Mouse (Mus musculus) ES-E14 (cell line): ENCODE measurements around the gene Clec18a. TPM values are rescaled to one million over a fixed set of nuclear protein-coding genes. Genes with fewer than 3 reads are reported as not detected.

ENCODE experiments used
- DNase-seq: peaks from one replicate; pipeline ENCODE4 v3.0.0-alpha.2; 2013; ENCODE audit warnings: low read depth, low spot score
- H3K27ac ChIP-seq: 2 replicates; pipeline ENCODE4 v1.5.1; 2012; ENCODE audit warnings: low read depth, mild to moderate bottlenecking, low read length, moderate library complexity, mixed read lengths; ENCODE audit not compliant: poor library complexity, insufficient read depth, severe bottlenecking
- H3K36me3 ChIP-seq: 2 replicates; pipeline ENCODE4 v1.6.1; 2012; ENCODE audit warnings: mild to moderate bottlenecking, low read length, moderate library complexity, mixed read lengths; ENCODE audit not compliant: control insufficient read depth, poor library complexity, insufficient read depth, severe bottlenecking
- H3K4me1 ChIP-seq, 2 experiments: fragments of 150-350 bp in 1 of 2; sonication (generic) in 1 of 2; 2 replicates each; pipeline ENCODE4 v1.6.1; 2012; ENCODE audit warnings: low read length in 2 of 2, mild to moderate bottlenecking in 1 of 2, mixed read lengths in 1 of 2; ENCODE audit not compliant: control insufficient read depth in 2 of 2, insufficient read depth in 2 of 2, poor library complexity in 1 of 2
- H3K4me3 ChIP-seq, 2 experiments: fragments of 150-350 bp in 1 of 2; sonication (generic) in 1 of 2; 2 replicates each; pipeline ENCODE4 v1.5.1; 2012; ENCODE audit warnings: low read length in 2 of 2, low read depth in 1 of 2, mild to moderate bottlenecking in 1 of 2, mixed read lengths in 1 of 2; ENCODE audit not compliant: insufficient read depth in 1 of 2, poor library complexity in 1 of 2, severe bottlenecking in 1 of 2
- H3K9ac ChIP-seq: 2 replicates; pipeline ENCODE4 v1.6.1; 2012; ENCODE audit warnings: low read depth, mild to moderate bottlenecking, low read length, mixed read lengths; ENCODE audit not compliant: poor library complexity, insufficient read depth, severe bottlenecking
- H3K9me3 ChIP-seq: fragments of 150-350 bp; sonication (generic); 2 replicates; pipeline ENCODE4 v1.6.1; 2012; ENCODE audit warnings: low read depth, mild to moderate bottlenecking, low read length; ENCODE audit not compliant: control insufficient read depth, insufficient read depth
- CHD2 ChIP-seq: IDR thresholded peaks from 2 replicates; pipeline ENCODE4 v1.6.1; 2014; ENCODE audit warnings: mild to moderate bottlenecking, low read depth, low read length, inconsistent platforms
- HCFC1 ChIP-seq: IDR thresholded peaks from 2 replicates; pipeline ENCODE4 v1.6.1; 2012; ENCODE audit warnings: low read length, inconsistent platforms, borderline replicate concordance; ENCODE audit not compliant: insufficient read depth
- MAFK ChIP-seq: IDR thresholded peaks from 2 replicates; pipeline ENCODE4 v1.6.1; 2014; ENCODE audit warnings: mild to moderate bottlenecking, low read depth, low read length, inconsistent platforms; ENCODE audit not compliant: insufficient read depth
- ZC3H11A ChIP-seq: IDR thresholded peaks from 2 replicates; pipeline ENCODE4 v1.6.1; 2012; ENCODE audit warnings: low read depth, mild to moderate bottlenecking, inconsistent platforms, low read length, borderline replicate concordance
- ZNF384 ChIP-seq: IDR thresholded peaks from 2 replicates; pipeline ENCODE4 v1.6.1; 2012; ENCODE audit warnings: low read depth, low read length, inconsistent platforms
- in situ Hi-C, 2 experiments: fragments of 600-800 bp; cut with MboI; formaldehyde crosslinking; loops; one replicate each; pipeline ENCODE4 v1.15.1; 2025; ENCODE audit warnings: low sequenced_read_pairs in 2 of 2, inconsistent platforms in 1 of 2; ENCODE audit not compliant: unreplicated experiment in 2 of 2
- total RNA-seq: library from RNA; depleted of rRNA; stranded (reverse); fragments of 300-350 nt; gene quantifications from 2 replicates; pipeline ENCODE4 v1.2.3, GENCODE M21; 2012

The Clec18a gene
- total RNA-seq, 1 experiment, result 0.22 TPM

DNA sequence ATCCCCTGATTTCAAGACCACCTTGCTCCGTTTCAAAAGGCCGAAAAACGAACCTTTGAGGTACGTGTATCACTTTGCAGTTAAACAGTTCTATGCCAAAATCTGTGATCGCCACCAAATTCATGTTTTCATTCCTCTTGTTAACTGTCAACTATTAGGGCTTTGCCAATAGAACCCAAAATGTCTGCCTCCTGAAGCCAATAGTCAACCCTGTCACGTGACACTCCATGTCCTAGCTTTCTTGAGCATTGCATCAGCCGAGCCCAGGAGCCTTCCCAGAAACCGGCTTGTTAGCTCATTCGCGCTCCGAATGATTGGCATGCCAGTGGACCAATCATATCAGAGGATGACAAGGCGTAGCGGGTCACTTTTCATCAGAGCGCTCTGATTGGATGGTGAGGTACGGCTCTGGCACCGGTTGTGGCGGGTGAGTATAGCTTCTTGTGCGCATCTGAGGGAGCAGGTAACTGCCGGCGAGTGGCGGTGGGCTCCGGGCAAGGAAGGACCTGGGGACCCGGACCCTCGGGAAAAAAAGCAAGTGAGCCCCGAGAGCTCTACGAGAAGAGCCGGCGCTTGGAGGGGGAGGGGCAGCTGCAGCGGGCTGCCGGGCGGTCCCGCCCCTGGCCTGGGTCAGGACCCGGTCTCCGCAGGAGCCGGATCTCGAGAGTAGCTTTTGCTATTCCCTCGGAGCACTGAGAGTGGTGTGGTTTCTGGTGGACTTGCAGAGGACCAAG, 58.6 kb downstream of the Clec18a start:
- DNase-seq, result peak; percentile 100
- H3K36me3 ChIP-seq, result peaks cover 20% of the 10 kb centered on the region
- H3K9me3 ChIP-seq, result no peaks in the 10 kb centered on the region
- peak overlapping the region; percentile 84 for H3K9ac ChIP-seq
- peak overlapping the region; percentile 74 for H3K27ac ChIP-seq
- in situ Hi-C loops, result no loop called here
- TF ChIP-seq ZNF384, result no peak
- peak; percentile 97 for TF ChIP-seq CHD2
- peak; percentile 57; the same call in 1 of the 2 replicates for TF ChIP-seq HCFC1
- no peak for TF ChIP-seq MAFK
- no peak for TF ChIP-seq ZC3H11A
- H3K4me1 ChIP-seq, result peaks cover 3 to 6% of the 10 kb centered on the region in 2 experiments
- H3K4me3 ChIP-seq, result peak overlapping the region; percentile 66 to 83

- no peak for DNase-seq
- in situ Hi-C loops, result no loop called here
- Histone ChIP-seq H3K36me3 (peaks cover 16% of the 10 kb centered on the region), H3K9ac (peak within 1 kb of the TSS; percentile 84), H3K9me3 (no peaks in the 10 kb centered on the region), H3K4me1 (peaks cover 3 to 8% of the 10 kb centered on the region in 2 experiments), H3K4me3 (peak within 1 kb of the TSS; percentile 66 to 83), H3K27ac (peak within 1 kb of the TSS; percentile 74)
- TF ChIP-seq CHD2 (no peak), HCFC1 (no peak), ZC3H11A (no peak)
These were observed 59.3 kb downstream of the Clec18a start, which contains the start of gene Aars for GRCm38 (mm10) chr8:111032916-111033315. Gene Aars (plus strand): TSS chr8:111033144.

GRCm38 (mm10) chr8:111031572-111031971, 60.7 kb downstream of the Clec18a start, which contains the start of gene Ddx19b:
Gene Ddx19b (minus strand): TSS chr8:111031751.
- H3K36me3 ChIP-seq, result peaks cover 7% of the 10 kb centered on the region; the same call in 1 of the 2 replicates
- in situ Hi-C loops, result no loop called here
- TF ChIP-seq ZNF384 (no peak), HCFC1 (no peak), MAFK (no peak), CHD2 (no peak), ZC3H11A (no peak)
- peak within 1 kb of the TSS; percentile 62 for H3K9ac ChIP-seq
- peaks cover 3 to 8% of the 10 kb centered on the region in 2 experiments for H3K4me1 ChIP-seq
- no peak for DNase-seq
- H3K4me3 ChIP-seq, result peak within 1 kb of the TSS; percentile 21 to 44
- no peaks in the 10 kb centered on the region for H3K9me3 ChIP-seq
- no peak within 1 kb of the TSS for H3K27ac ChIP-seq

- no peaks in the 10 kb centered on the region for H3K9me3 ChIP-seq
- TF ChIP-seq ZNF384, result no peak
- no peak for TF ChIP-seq ZC3H11A
- no peak for TF ChIP-seq CHD2
- no peak for TF ChIP-seq HCFC1
- no peak for TF ChIP-seq MAFK
- H3K4me3 ChIP-seq, result peak overlapping the region; percentile 41 to 70
- H3K4me1 ChIP-seq, result peaks cover 3 to 5% of the 10 kb centered on the region in 2 experiments; a peak in 3 of 4 replicates
- no peaks in the 10 kb centered on the region for H3K36me3 ChIP-seq
- in situ Hi-C loops, result no loop called here
- no peak overlapping the region for H3K27ac ChIP-seq
- no peak for DNase-seq
- no peak overlapping the region; the same call in 1 of the 2 replicates for H3K9ac ChIP-seq
These were observed 62.2 kb downstream of the Clec18a start for GRCm38 (mm10) chr8:111030045-111030444.

DNA sequence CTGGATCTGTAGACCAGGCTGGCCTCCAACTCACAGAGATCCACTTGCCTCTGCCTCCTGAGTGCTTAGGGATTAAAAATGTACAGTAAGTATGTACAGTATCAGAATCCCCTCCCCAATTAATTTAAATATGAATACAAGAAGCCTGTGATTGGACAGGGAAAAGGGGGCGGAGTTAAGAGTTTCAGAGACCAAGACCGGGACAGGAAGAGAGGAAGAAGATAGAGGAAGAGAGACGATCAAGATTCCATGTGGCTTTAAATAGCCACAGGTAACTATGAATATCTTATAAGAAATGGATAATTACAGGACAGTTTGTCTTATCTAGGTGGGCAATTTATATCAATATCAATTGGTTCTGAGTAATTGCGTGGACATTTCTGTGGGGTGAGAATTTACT, 62.6 kb downstream of the Clec18a start:
- no peaks in the 10 kb centered on the region for H3K36me3 ChIP-seq
- in situ Hi-C loops, result no loop called here
- H3K4me1 ChIP-seq, result peaks cover 3 to 5% of the 10 kb centered on the region in 2 experiments; a peak in 3 of 4 replicates
- H3K9ac ChIP-seq, result no peak overlapping the region
- no peaks in the 10 kb centered on the region for H3K9me3 ChIP-seq
- peak; percentile 85 for DNase-seq
- TF ChIP-seq ZNF384, result no peak
- TF ChIP-seq CHD2, result no peak
- TF ChIP-seq HCFC1, result no peak
- no peak for TF ChIP-seq MAFK
- TF ChIP-seq ZC3H11A, result no peak
- no peak overlapping the region for H3K27ac ChIP-seq
- H3K4me3 ChIP-seq, result peak overlapping the region; percentile 41 to 70; a peak in 3 of 4 replicates
